Mouse (Mus musculus): Measurements from ENCODE around the gene Itgb3bp. TPM values are rescaled to one million over a fixed set of nuclear protein-coding genes. Genes with fewer than 3 reads are reported as not detected.
A peak's percentile ranks its signal among the peaks of the same experiment; 100 is the strongest.

Gene Itgb3bp
- polyA plus RNA-seq, 1 experiment from 2014 or later = 27.8 TPM

DNA sequence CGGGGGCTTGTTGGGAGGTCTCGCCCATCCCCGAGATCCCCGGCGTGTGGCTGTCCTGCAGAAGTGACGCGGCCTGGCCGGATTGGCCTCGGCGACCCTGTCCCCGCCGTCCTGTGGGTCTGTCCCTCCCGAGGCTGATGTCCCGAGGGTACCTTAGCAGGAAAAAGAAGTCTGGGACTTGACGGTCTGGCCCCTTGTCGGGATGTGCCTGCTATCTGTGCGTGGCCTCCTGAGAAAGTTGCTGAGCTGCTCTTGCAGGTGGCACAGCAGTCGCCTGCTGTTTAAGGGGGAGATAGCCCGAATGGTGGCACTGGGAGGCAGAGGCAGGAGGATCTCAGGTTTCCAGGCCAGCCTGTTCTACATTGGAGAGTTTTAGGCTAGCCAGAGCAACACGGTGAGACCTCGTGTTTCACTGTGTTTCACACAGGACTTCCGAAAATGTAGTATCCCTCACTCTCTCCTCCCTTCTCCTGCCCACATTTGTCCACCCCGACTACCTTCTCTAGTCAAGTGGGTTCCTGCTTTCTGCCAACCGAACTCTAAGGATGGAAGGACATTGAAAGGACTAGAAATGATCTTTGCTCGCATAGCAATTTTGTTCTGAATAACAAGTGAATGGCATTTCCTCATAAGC lies 213.7 kb downstream of the Itgb3bp start:
- H3K9me3 ChIP-seq (replicated peaks) = no peaks in the 10 kb centered on the region
- ATAC-seq (ENCODE audit: low read depth) (peak; percentile 70), DNase-seq (no peak)
- H3K9ac ChIP-seq = peak overlapping the region; percentile 89
- peaks cover 27% of the 10 kb centered on the region for H3K4me1 ChIP-seq (replicated peaks)
- WGBS (ENCODE audit: insufficient replicate concordance) = 12% methylated on average over 25 of the region's 25 CpGs
- H3K27ac ChIP-seq = peak overlapping the region; percentile 71
- H3K4me3 ChIP-seq (replicated peaks) = peak overlapping the region; percentile 74
- peaks cover 16% of the 10 kb centered on the region for H3K36me3 ChIP-seq
- H3K4me2 ChIP-seq = peak overlapping the region; percentile 80
- no peaks in the 10 kb centered on the region for H3K27me3 ChIP-seq

Other genes with a start within 250 kb of the Itgb3bp start
- gene Alg6, start 214.1 kb downstream of the Itgb3bp start, polyA plus RNA-seq (2015; fragmentation: Nextera tagmentation; extraction: Ambion mirVana) = 14.5 and 18.5 TPM in 2 replicates
- gene Efcab7, start 100.6 kb downstream of the Itgb3bp start, polyA plus RNA-seq (2015; fragmentation: Nextera tagmentation; extraction: Ambion mirVana) = 5.7 and 6.7 TPM in 2 replicates
- 51.1 and 58.7 TPM in 2 replicates for gene Pgm1, start 399 bp downstream of the Itgb3bp start, polyA plus RNA-seq (2015; fragmentation: Nextera tagmentation; extraction: Ambion mirVana)
- 0.36 and 0.46 TPM in 2 replicates for gene Ror1, start 166.0 kb upstream of the Itgb3bp start, polyA plus RNA-seq (2015; fragmentation: Nextera tagmentation; extraction: Ambion mirVana)

Measured in liver, embryonic 13.5 days (tissue).